In the genomic region with DNA sequence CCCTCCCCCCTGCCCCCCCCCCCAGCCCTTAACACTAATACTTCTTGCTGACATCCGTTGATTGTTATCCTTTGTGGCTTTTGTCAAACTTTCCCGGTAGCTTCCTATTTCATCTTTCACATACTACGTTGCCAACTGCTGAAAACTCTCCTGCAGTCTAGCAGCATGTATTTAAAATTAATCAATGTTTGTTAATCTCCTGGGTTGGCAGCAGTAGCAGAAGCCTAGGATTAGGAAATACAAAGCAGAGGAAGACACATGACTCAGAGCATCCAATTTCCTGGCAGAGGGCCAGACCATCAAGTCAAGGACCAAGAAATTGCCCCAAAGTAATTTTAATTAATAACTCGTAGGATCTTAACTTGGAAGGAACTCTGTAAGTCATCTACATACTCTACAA, we compare ENCODE assay signal across 20 mouse cellular contexts. TPM values are rescaled to one million over a fixed set of nuclear protein-coding genes. Genes with fewer than 3 reads are reported as not detected.
A peak's percentile ranks its signal among the peaks of the same experiment; 100 is the strongest.
DNase-seq lines count a peak whose midpoint lies in the region; ATAC-seq and TF ChIP-seq lines count a peak whose summit lies in the region.
"Had no signal": no experiment of that assay in that cellular context is flagged by ENCODE, and none has a peak within 500 bp of the region (broad histone marks: within the 10 kb centered on the region; RNA-seq: fewer than 3 reads in every experiment).

No protein-coding gene starts in this region.

- H3K27ac ChIP-seq in midbrain, embryonic 14.5 days (replicated peaks; ENCODE audit: low read depth, low read length) = no peak overlapping the region
- no peak overlapping the region for H3K27ac ChIP-seq in midbrain, embryonic 10.5 days (replicated peaks)
- H3K27ac ChIP-seq in gastrocnemius, adult 2 months = no peak overlapping the region
- H3K27ac ChIP-seq: hindbrain, embryonic 10.5 days; intestine, embryonic 15.5 days; limb, embryonic 10.5 days; liver, embryonic 13.5 days; neural tube, embryonic 15.5 days had no signal

- H3K9ac ChIP-seq in midbrain, embryonic 14.5 days (replicated peaks; ENCODE audit: low read length) = no peak overlapping the region
- H3K9ac ChIP-seq: intestine, embryonic 15.5 days; liver, embryonic 13.5 days; neural tube, embryonic 15.5 days had no signal

- intact Hi-C loops in gastrocnemius, adult 2 months (cut with DNase I) = no loop called here

- H3K9me3 ChIP-seq in midbrain, embryonic 14.5 days (ENCODE audit: control insufficient read depth, low read length) = no peaks in the 10 kb centered on the region
- H3K9me3 ChIP-seq in midbrain, embryonic 10.5 days (replicated peaks) = no peaks in the 10 kb centered on the region; the same call in 1 of the 2 replicates
- H3K9me3 ChIP-seq: hindbrain, embryonic 10.5 days; intestine, embryonic 15.5 days; limb, embryonic 10.5 days; liver, embryonic 13.5 days; neural tube, embryonic 15.5 days had no signal

- no peak for TF ChIP-seq CTCF in gastrocnemius, adult 2 months (IDR thresholded peaks at IDR 0.05)

- no peak overlapping the region for H3K4me3 ChIP-seq in midbrain, embryonic 14.5 days (replicated peaks; ENCODE audit: low read depth, low read length)
- no peak overlapping the region for H3K4me3 ChIP-seq in midbrain, embryonic 10.5 days
- no peak overlapping the region for H3K4me3 ChIP-seq in gastrocnemius, adult 2 months
- H3K4me3 ChIP-seq: erythroblast, embryonic 14.5 days; hindbrain, embryonic 10.5 days; intestine, embryonic 15.5 days; limb, embryonic 10.5 days; liver, embryonic 13.5 days; myocyte; neural tube, embryonic 15.5 days had no signal

- DNase-seq in adrenal gland, adult 2 months = peak; percentile 35
- no peak for DNase-seq in adrenal gland, postnatal 4 days (ENCODE audit: low spot score in 2 of 2)
- DNase-seq in midbrain, embryonic 14.5 days = peak; percentile 35
- DNase-seq in midbrain, embryonic 10.5 days (ENCODE audit: low spot score) = no peak
- peak; percentile 23 for DNase-seq in adrenal gland, postnatal 14 days
- DNase-seq in gastrocnemius, adult 2 months = no peak
- no peak for DNase-seq in gastrocnemius, adult 8-10 months (ENCODE audit: low spot score in 2 of 2)
- DNase-seq in ovary, postnatal 14 days (ENCODE audit: low spot score) = no peak
- DNase-seq: cerebellum, adult 11-12 months; cerebellum, postnatal 36 days; liver, embryonic 13.5 days; thymus, postnatal 14 days had no signal

- H3K36me3 ChIP-seq in midbrain, embryonic 14.5 days (ENCODE audit: control insufficient read depth, insufficient read depth, low read length) = no peaks in the 10 kb centered on the region
- H3K36me3 ChIP-seq in midbrain, embryonic 10.5 days = no peaks in the 10 kb centered on the region
- H3K36me3 ChIP-seq: hindbrain, embryonic 10.5 days; intestine, embryonic 15.5 days; limb, embryonic 10.5 days; liver, embryonic 13.5 days; neural tube, embryonic 15.5 days had no signal

- ATAC-seq in midbrain, embryonic 14.5 days (ENCODE audit: low FRiP score, low TSS enrichment) = no peak
- ATAC-seq: forebrain, embryonic 14.5 days; intestine, embryonic 15.5 days had no signal

- no peaks in the 10 kb centered on the region for H3K27me3 ChIP-seq in midbrain, embryonic 14.5 days (ENCODE audit: control insufficient read depth, insufficient read depth, low read length)
- no peaks in the 10 kb centered on the region for H3K27me3 ChIP-seq in midbrain, embryonic 10.5 days (ENCODE audit: low read depth, poor library complexity, severe bottlenecking)
- H3K27me3 ChIP-seq: intestine, embryonic 15.5 days; liver, embryonic 13.5 days; neural tube, embryonic 15.5 days had no signal

- H3K4me1 ChIP-seq in midbrain, embryonic 14.5 days (ENCODE audit: control insufficient read depth, insufficient read depth, low read length) = no peaks in the 10 kb centered on the region
- H3K4me1 ChIP-seq in midbrain, embryonic 10.5 days = no peaks in the 10 kb centered on the region
- H3K4me1 ChIP-seq: hindbrain, embryonic 10.5 days; intestine, embryonic 15.5 days; limb, embryonic 10.5 days; liver, embryonic 13.5 days; neural tube, embryonic 15.5 days had no signal

- H3K4me2 ChIP-seq in midbrain, embryonic 14.5 days (ENCODE audit: low read length) = no peak overlapping the region
- H3K4me2 ChIP-seq: intestine, embryonic 15.5 days; liver, embryonic 13.5 days; midbrain, embryonic 11.5 days; neural tube, embryonic 15.5 days had no signal

- WGBS in midbrain, embryonic 14.5 days = 71% methylated on average over 4 of the region's 4 CpGs
- WGBS in midbrain, embryonic 10.5 days = 89% methylated on average over 4 of the region's 4 CpGs

RNA-seq across cellular contexts. Expression of gene Jak2, which starts 29.8 kb away (rescaled TPM):
- total RNA-seq in adrenal gland, adult 2 months (2021) = 10 to 100 TPM; 18.2 to 19.2 TPM
- polyA plus RNA-seq in adrenal gland, adult 2 months (2012; rRNA removed) = 3.1 and 3.2 TPM in 2 replicates
- total RNA-seq in adrenal gland, postnatal 4 days (2021) = 10 to 100 TPM; 25.6 to 25.9 TPM
- polyA plus RNA-seq in midbrain, embryonic 14.5 days (2014; fragmentation: Nextera tagmentation; extraction: Ambion mirVana) = 22.5 and 28.3 TPM in 2 replicates
- 5.9 and 7.7 TPM in 2 replicates for polyA plus RNA-seq in midbrain, embryonic 10.5 days (2016; fragmentation: Nextera tagmentation; extraction: Ambion mirVana)
- 19.6 and 22.3 TPM in 2 replicates for total RNA-seq in adrenal gland, postnatal 14 days (2021)
- 10 to 100 TPM; 19.9 to 34.9 TPM for total RNA-seq in gastrocnemius, adult 2 months (2021)
- 10 to 100 TPM; 20.4 to 28.3 (median 24.3) TPM for total RNA-seq in gastrocnemius, adult 8-10 months (2022)

Comparison
In these comparisons a context has a peak if more than half of its experiments do, and no peak if none do; other contexts are left out.
1. DNase-seq: peak in adrenal gland, adult 2 months (single experiment), midbrain, embryonic 14.5 days (single experiment) and adrenal gland, postnatal 14 days (single experiment); none in adrenal gland, postnatal 4 days (0 of 2), midbrain, embryonic 10.5 days (single experiment), gastrocnemius, adult 2 months (single experiment), gastrocnemius, adult 8-10 months (0 of 2) and ovary, postnatal 14 days (single experiment).